Comparison of ENCODE assay signal across 9 mouse cellular contexts in genomic region chr3:139509275-139509985, GRCm38 (mm10).
DNase-seq lines count a peak whose midpoint lies in the region; ATAC-seq lines count a peak whose summit lies in the region.
"Had no signal": no experiment of that assay in that cellular context is flagged by ENCODE, and none has a peak within 500 bp of the region (broad histone marks: within the 10 kb centered on the region; RNA-seq: fewer than 3 reads in every experiment).

No protein-coding gene starts in this region.

- ATAC-seq in frontal cortex, adult (ENCODE audit: low TSS enrichment), result peak; percentile 95
- ATAC-seq in heart, embryonic 11.5 days (replicated peaks; ENCODE audit: insufficient number of reproducible peaks, low FRiP score, low TSS enrichment), result no peak

- no peak overlapping the region for H3K4me2 ChIP-seq in heart, embryonic 11.5 days

- H3K4me3 ChIP-seq in heart, embryonic 11.5 days (ENCODE audit: low read depth, low read length), result no peak overlapping the region

- no peak for DNase-seq in frontal cortex, postnatal 10 days (ENCODE audit: low spot score in 2 of 2)
- DNase-seq in Muller cell, postnatal 12 days (ENCODE audit: inconsistent ontology term), result peak; percentile 71
- peak; percentile 7 for DNase-seq in fibroblast of lung, adult 2 months (ENCODE audit: low read depth)
- DNase-seq in left cerebral cortex, postnatal 14 days (ENCODE audit: low spot score in 2 of 2), result peak; percentile 34 to 39
- no peak for DNase-seq in adrenal gland, adult 18-20 months (ENCODE audit: low spot score in 2 of 2)
- no peak for DNase-seq in thymus, postnatal 14 days

- H3K27ac ChIP-seq in heart, embryonic 11.5 days (ENCODE audit: low read depth, low read length), result no peak overlapping the region
- H3K27ac ChIP-seq: liver, embryonic 14.5 days had no signal

- no peaks in the 10 kb centered on the region for H3K9me3 ChIP-seq in heart, embryonic 11.5 days (replicated peaks; ENCODE audit: control insufficient read depth, low read length)

- H3K36me3 ChIP-seq in heart, embryonic 11.5 days (ENCODE audit: control insufficient read depth, insufficient read depth, low read length), result no peaks in the 10 kb centered on the region

- H3K9ac ChIP-seq in heart, embryonic 11.5 days (ENCODE audit: low read depth, low read length), result no peak overlapping the region
- H3K9ac ChIP-seq: liver, embryonic 14.5 days had no signal

- 55% methylated on average over 6 of the region's 6 CpGs for WGBS in heart, embryonic 11.5 days (ENCODE audit: insufficient replicate concordance)

- H3K4me1 ChIP-seq in heart, embryonic 11.5 days (ENCODE audit: control insufficient read depth, insufficient read depth, low read length), result no peaks in the 10 kb centered on the region

- intact Hi-C loops in left cerebral cortex, postnatal 14 days (cut with DNase I), result no loop called here

- H3K27me3 ChIP-seq in heart, embryonic 11.5 days (ENCODE audit: control insufficient read depth, insufficient read depth, low read length), result no peaks in the 10 kb centered on the region

Comparison
In these comparisons a context has a peak if more than half of its experiments do, and no peak if none do; other contexts are left out.
1. DNase-seq: peak in Muller cell, postnatal 12 days (single experiment), fibroblast of lung, adult 2 months (single experiment) and left cerebral cortex, postnatal 14 days (2 of 2); none in frontal cortex, postnatal 10 days (0 of 2), adrenal gland, adult 18-20 months (0 of 2) and thymus, postnatal 14 days (single experiment).